Mouse (Mus musculus) brain, embryonic 14.5 days (tissue): ENCODE data around the gene Surf2. TPM values are rescaled to one million over a fixed set of nuclear protein-coding genes. Genes with fewer than 3 reads are reported as not detected.
"Not testable (repeated sequence)": the region's sequence is repeated elsewhere in the genome, so short reads cannot be mapped to it uniquely, and the experiment has no call there.

Source experiments
- DNase-seq: peaks from one replicate; pipeline ENCODE4 v3.0.0-alpha.2; 2011; ENCODE audit warnings: low read depth
- CTCF ChIP-seq: fragments of 200-500 bp; IDR thresholded peaks from 2 replicates; pipeline ENCODE4 v1.5.1; 2012; ENCODE audit warnings: inconsistent platforms, mild to moderate bottlenecking, moderate library complexity, borderline replicate concordance; ENCODE audit not compliant: insufficient read depth, insufficient read length; ENCODE audit errors: extremely low read depth
- POLR2A ChIP-seq: fragments of 200-500 bp; IDR thresholded peaks from 2 replicates; pipeline ENCODE4 v1.6.1; 2012; ENCODE audit warnings: mild to moderate bottlenecking, inconsistent platforms, borderline replicate concordance; ENCODE audit not compliant: poor library complexity, insufficient read depth, insufficient read length, severe bottlenecking; ENCODE audit errors: extremely low read depth
- polyA plus RNA-seq: library from polyadenylated mRNA; depleted of rRNA; stranded (reverse); fragments of >200 nt; gene quantifications from 2 replicates; pipeline ENCODE4 v1.2.3, GENCODE M21; 2012; rRNA removed

Surf2 gene
- polyA plus RNA-seq = 51.2 and 56.7 TPM in 2 replicates

- no peak for TF ChIP-seq CTCF
- peak; percentile 26; the same call in 1 of the 2 replicates for TF ChIP-seq POLR2A
Observed at GRCm38 (mm10) chr2:26915927-26916728, at the start of gene Surf2, which contains the start of gene Surf1. Surf2 (plus strand) TSS chr2:26916367. Surf1 (minus strand) TSS chr2:26916530.

DNA sequence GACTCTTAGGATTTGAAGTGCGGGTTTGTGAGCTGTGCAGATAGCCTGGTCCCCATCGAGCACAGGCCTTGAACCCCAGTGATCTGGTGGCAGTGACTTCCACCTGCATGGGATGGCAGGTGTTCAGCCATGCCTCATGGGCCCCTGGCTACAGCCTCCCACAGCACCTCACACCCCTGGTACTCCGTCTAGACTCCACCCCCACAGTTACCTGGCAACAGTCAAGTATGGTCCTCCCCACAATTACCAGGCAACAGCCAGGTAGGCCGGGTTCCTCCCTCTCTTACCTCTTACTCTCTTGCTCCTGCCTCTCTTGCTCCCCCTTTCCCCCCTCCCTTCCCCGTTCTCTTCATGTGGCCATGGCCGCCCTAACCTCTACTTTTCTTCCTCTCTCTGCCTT is 45.5 kb upstream of the Surf2 start:
- TF ChIP-seq POLR2A (no peak), CTCF (no peak)
- DNase-seq = no peak

More at GRCm38 (mm10) chr2:26915927-26916728, at the start of gene Surf2, which contains the start of gene Surf1:
- DNase-seq = peak; percentile 94

GRCm38 (mm10) chr2:26878571-26878970 is 37.6 kb upstream of the Surf2 start:
- TF ChIP-seq CTCF (no peak), POLR2A (no peak)
- DNase-seq = no peak

DNA sequence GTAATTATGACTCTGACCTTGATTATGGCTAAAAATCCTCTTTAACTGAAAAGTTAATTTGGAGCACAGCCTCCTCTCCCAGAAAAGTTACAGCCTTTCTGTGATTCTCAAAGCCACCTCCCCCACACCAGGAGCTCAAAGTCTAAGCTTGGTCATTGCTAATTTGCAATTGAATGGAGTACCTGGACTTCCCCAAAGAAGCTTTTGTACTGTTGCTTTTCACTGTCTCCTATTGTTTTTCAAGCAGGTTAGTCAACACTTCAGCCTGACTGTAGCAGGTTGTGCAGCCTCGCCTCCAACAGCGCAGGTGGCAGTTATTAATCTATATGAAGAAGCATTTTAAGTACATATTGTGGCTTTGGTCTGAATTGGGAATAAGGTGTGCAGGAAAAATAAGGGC is 30.6 kb upstream of the Surf2 start:
- DNase-seq = not testable (repeated sequence)

DNA sequence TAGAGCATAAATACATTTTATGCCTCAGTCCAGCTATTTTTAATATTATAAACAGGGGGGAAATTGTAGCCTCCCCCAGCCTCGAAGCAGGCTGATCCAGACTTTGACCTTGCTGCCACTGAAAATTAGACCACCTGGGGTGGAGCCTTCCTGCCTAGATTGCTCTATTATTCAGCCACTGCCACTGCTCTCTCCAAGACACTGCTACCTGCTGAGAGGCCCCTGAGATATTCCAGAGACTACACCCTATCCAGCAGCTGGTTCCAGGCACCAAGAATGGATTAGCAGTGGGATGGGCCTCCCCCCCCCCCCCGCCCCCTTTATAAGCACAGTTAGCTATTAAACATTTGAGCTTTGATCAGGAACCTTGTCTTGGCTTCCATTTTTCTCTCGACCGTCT is 30.0 kb upstream of the Surf2 start:
- DNase-seq = not testable (repeated sequence)

DNA sequence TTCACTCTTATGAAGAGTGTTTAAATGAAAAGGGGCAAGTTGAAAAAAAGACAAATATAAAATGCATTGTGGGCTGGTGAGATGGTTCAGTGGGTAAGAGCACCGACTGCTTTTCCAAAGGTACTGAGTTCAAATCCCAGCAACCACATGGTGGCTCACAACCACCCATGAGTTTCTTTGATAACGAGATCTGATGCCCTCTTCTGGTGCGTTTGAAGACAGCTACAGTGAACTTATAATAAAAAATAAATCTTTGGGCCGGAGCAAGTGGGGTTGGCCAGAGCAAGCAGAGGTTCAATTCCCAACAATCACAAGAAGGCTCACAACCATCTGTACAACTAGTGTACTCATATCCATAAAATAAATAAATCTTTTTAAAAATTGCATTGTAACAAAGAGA is 20.3 kb upstream of the Surf2 start:
- TF ChIP-seq CTCF (no peak), POLR2A (no peak)
- DNase-seq = no peak

- no peak for DNase-seq
- no peak for TF ChIP-seq POLR2A
- no peak for TF ChIP-seq CTCF
Observed at GRCm38 (mm10) chr2:26900731-26901130, 15.4 kb upstream of the Surf2 start.

DNA sequence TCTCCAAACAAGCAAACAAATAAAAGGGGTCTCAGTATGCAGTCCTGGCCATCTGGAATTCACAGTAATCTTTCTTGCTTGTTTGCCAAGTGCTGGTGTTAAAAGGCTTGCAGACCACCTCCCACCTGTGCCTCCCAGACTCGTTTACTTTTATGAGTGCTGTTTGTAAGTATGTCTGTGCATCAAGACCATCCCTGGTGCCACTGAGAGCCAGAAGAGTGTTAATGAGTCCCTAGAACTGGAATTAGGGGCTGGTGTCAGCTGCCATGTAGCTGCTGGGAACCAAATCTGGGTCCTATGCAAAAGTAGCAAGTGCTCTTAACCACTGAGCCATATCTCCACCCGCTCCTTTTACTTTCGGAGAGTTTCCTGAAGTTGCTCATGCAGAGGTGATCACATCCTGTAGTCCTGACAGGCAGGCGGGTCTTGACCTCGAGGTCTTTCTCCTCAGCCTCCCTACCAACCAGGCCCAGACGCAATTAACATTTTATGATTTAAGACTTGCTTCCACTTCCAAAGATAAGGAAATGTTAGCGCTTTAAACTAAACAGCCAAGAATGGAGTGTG is 14.2 kb upstream of the Surf2 start:
- DNase-seq = no peak
- TF ChIP-seq CTCF = no peak
- no peak for TF ChIP-seq POLR2A

DNA sequence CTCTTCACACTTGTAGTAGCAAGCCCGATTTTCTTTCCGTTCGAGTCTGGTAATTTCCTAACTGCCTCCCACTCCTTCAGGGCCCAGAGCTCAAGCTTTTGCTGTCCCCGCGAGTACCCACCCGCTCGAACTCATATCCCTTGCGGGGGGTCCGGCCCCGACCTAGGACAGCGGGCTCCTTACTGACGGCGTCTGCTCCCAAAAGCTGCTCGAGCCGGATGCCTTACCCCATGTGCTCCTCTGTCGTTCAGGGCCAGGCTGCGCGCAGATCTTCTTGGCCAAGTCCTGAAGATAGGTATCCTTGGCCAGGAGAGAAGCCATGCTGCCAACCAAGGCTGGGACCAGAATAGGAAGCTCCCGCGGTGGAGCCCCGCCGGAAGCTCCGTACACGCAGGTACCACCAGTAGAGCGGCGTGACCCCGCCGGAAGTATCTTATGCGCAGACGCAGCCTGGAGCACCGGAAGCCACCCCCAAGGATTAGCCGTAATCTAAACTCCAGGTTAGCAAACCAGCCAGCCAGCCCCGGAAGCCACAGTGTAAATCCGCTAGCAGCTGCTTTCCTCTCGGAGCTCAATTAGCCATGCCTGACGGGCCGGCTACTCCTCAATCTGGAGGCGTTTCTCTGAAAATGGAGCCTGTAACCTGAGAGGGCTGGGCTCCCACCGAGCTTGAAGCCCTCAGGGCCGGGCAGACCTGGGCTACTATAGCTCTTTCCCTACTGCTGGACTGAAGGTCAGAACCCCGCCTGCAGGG is 13.5 kb upstream of the Surf2 start, which contains the start of gene Surf6:
TSS of gene Surf6 (minus strand) at position 413 of the 754 bp plus-strand sequence.
- peak; percentile 99 for DNase-seq
- TF ChIP-seq POLR2A (peak; percentile 20; the same call in 1 of the 2 replicates), CTCF (no peak)

GRCm38 (mm10) chr2:26903311-26903710 is 12.9 kb upstream of the Surf2 start:
- TF ChIP-seq CTCF (no peak), POLR2A (no peak)
- no peak for DNase-seq

- DNase-seq = no peak
- no peak for TF ChIP-seq CTCF
- no peak for TF ChIP-seq POLR2A
Observed at GRCm38 (mm10) chr2:26905936-26906335, 10.2 kb upstream of the Surf2 start.

DNA sequence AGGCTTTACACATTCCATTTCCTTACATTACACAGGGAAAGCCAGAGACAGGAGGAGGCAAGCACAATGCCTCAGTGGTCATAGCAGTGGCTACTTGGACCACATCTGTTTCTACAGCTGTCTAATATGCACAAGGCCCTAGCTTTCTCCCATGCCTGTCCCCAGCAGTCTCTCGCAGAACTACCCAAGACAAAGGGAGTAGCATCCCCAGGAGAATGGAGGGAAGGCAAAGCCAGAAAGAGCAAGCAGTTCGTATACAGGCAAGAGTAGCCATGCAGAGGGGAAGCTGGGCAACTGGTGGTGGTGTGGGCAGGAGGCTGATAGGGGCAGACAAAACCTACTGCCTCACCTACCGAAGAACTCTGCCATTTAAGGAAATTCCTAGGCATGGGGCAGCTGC is 9.7 kb upstream of the Surf2 start:
- DNase-seq = no peak
- TF ChIP-seq POLR2A = no peak
- no peak for TF ChIP-seq CTCF

DNA sequence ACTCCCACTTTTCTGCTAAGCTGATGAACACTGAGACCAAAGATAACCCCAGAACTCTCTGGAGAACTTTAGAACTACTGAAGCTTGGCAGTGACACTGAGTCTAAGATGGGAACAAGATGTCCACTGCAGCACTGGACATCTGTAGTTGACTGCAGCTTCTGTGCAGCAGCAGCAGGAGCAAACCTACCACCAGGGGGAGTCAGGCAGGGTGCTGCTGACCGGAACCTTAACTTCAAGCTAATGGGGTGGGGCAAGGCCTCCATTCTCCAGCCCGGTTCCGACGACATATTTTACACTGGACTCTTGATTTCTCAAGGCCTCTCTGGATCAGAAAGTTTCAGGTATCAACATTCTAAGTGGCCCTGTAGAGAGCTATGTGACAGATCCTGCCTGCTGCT is 9.1 kb upstream of the Surf2 start:
- DNase-seq = peak; percentile 34
- TF ChIP-seq POLR2A (no peak), CTCF (peak; percentile 73)
